ENCODE assay signal across 15 mouse cellular contexts in genomic region chr1:175988448-175988847, GRCm38 (mm10). TPM values are rescaled to one million over a fixed set of nuclear protein-coding genes. Genes with fewer than 3 reads are reported as not detected.
"Had no signal": no experiment of that assay in that cellular context is flagged by ENCODE, and none has a peak within 500 bp of the region (broad histone marks: within the 10 kb centered on the region; RNA-seq: fewer than 3 reads in every experiment).

No protein-coding gene starts in this region.

- DNase-seq: kidney, postnatal 36 days; layer of hippocampus, adult 9-11 months; layer of hippocampus, postnatal 36 days; lung, postnatal 10 days; right cerebral cortex, postnatal 14 days; thymus, adult 2 months; thymus, postnatal 25 days had no signal

- H3K4me3 ChIP-seq: limb, embryonic 15.5 days; liver, embryonic 12.5 days; midbrain, embryonic 12.5 days; stomach, embryonic 15.5 days had no signal

- H3K27ac ChIP-seq: limb, embryonic 15.5 days; liver, embryonic 12.5 days; midbrain, embryonic 12.5 days; stomach, embryonic 15.5 days had no signal

- H3K27me3 ChIP-seq: limb, embryonic 15.5 days; liver, embryonic 12.5 days; midbrain, embryonic 12.5 days; stomach, embryonic 15.5 days had no signal

- H3K9me3 ChIP-seq: limb, embryonic 15.5 days; liver, embryonic 12.5 days; midbrain, embryonic 12.5 days; stomach, embryonic 15.5 days had no signal

- ATAC-seq: intestine, embryonic 16.5 days; liver, embryonic 12.5 days had no signal

- H3K36me3 ChIP-seq: limb, embryonic 15.5 days; liver, embryonic 12.5 days; midbrain, embryonic 12.5 days; stomach, embryonic 15.5 days had no signal

- H3K4me1 ChIP-seq: limb, embryonic 15.5 days; liver, embryonic 12.5 days; midbrain, embryonic 12.5 days; stomach, embryonic 15.5 days had no signal

- H3K4me2 ChIP-seq: limb, embryonic 15.5 days; liver, embryonic 12.5 days; midbrain, embryonic 12.5 days; stomach, embryonic 15.5 days had no signal

- H3K9ac ChIP-seq: limb, embryonic 15.5 days; liver, embryonic 12.5 days; midbrain, embryonic 12.5 days; stomach, embryonic 15.5 days had no signal

RNA-seq across cellular contexts. Expression of gene Rbm8a2, which starts 9.5 kb away (rescaled TPM):
- total RNA-seq: layer of hippocampus, adult 18-20 months; layer of hippocampus, postnatal 36 days had no signal
- polyA plus RNA-seq: spleen, adult 2 months; testis, adult 2 months; thymus, adult 2 months had no signal
